Mouse (Mus musculus): Measurements from ENCODE around the gene Fyco1. TPM values are rescaled to one million over a fixed set of nuclear protein-coding genes. Genes with fewer than 3 reads are reported as not detected.

The Fyco1 gene
- 11.6 and 13.0 TPM in 2 replicates for polyA plus RNA-seq (2012; rRNA removed)

GRCm38 (mm10) chr9:123851713-123852448 is at the start of gene Fyco1:
Gene Fyco1, minus strand, starts transcription at chr9:123851899.
- DNase-seq: peak; percentile 91
- H3K4me3 ChIP-seq (ENCODE audit: control insufficient read depth, insufficient read depth, low read length): peak within 1 kb of the TSS; percentile 81
- under 1% methylated on average over 47 of the region's 47 CpGs for WGBS
- no peaks in the 10 kb centered on the region for H3K27me3 ChIP-seq (ENCODE audit: control insufficient read depth, insufficient read depth, low read length)
- TF ChIP-seq POLR2A (IDR thresholded peaks at IDR 0.05; ENCODE audit: control insufficient read depth, extremely low read depth, insufficient read depth, low read length, poor library complexity) (peak; percentile 80), CTCF (IDR thresholded peaks at IDR 0.05; ENCODE audit: borderline replicate concordance, control insufficient read depth, extremely low read depth, insufficient read depth, low read length, poor library complexity) (no peak)
- H3K4me1 ChIP-seq (replicated peaks; ENCODE audit: control insufficient read depth, insufficient read depth, low read length): no peaks in the 10 kb centered on the region
- no peaks in the 10 kb centered on the region for H3K36me3 ChIP-seq (ENCODE audit: control insufficient read depth, insufficient read depth, low read length)
- peak within 1 kb of the TSS; percentile 87 for H3K27ac ChIP-seq (ENCODE audit: control insufficient read depth, insufficient read depth, low read length)

DNA sequence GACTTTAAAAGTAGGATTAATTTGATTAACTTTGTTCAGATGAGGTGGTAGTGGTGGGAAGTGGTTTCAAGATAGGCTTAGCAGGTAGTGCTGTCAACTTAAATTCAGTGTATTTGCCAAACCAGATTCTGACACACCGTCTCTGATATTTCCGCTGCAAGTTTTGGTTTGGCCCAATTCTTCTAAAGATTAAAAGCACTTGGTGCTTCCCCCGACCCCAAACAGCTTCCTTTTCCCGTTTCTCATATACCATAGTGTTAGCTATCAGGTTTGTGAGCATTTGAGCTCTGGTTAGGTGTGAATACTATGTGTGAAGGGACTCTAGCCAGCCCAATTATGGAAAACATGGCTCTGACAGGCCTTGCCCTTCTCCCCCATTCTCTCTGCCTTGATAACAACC is 20.4 kb upstream of the Fyco1 start:
- 4% methylated on average over 4 of the region's 4 CpGs for WGBS
- Histone ChIP-seq H3K27me3 (ENCODE audit: control insufficient read depth, insufficient read depth, low read length) (no peaks in the 10 kb centered on the region), H3K36me3 (ENCODE audit: control insufficient read depth, insufficient read depth, low read length) (no peaks in the 10 kb centered on the region), H3K4me1 (replicated peaks; ENCODE audit: control insufficient read depth, insufficient read depth, low read length) (peaks cover 2% of the 10 kb centered on the region; the same call in 1 of the 2 replicates), H3K27ac (ENCODE audit: control insufficient read depth, insufficient read depth, low read length) (no peak overlapping the region), H3K4me3 (ENCODE audit: control insufficient read depth, insufficient read depth, low read length) (no peak overlapping the region)
- TF ChIP-seq CTCF (IDR thresholded peaks at IDR 0.05; ENCODE audit: borderline replicate concordance, control insufficient read depth, extremely low read depth, insufficient read depth, low read length, poor library complexity) (no peak), POLR2A (IDR thresholded peaks at IDR 0.05; ENCODE audit: control insufficient read depth, extremely low read depth, insufficient read depth, low read length, poor library complexity) (no peak)
- DNase-seq: peak; percentile 53

- peaks cover 2% of the 10 kb centered on the region; the same call in 1 of the 2 replicates for H3K4me1 ChIP-seq (replicated peaks; ENCODE audit: control insufficient read depth, insufficient read depth, low read length)
- no peak overlapping the region for H3K4me3 ChIP-seq (ENCODE audit: control insufficient read depth, insufficient read depth, low read length)
- WGBS: 31% methylated on average over 6 of the region's 6 CpGs
- no peak overlapping the region for H3K27ac ChIP-seq (ENCODE audit: control insufficient read depth, insufficient read depth, low read length)
- no peak for DNase-seq
- TF ChIP-seq CTCF (IDR thresholded peaks at IDR 0.05; ENCODE audit: borderline replicate concordance, control insufficient read depth, extremely low read depth, insufficient read depth, low read length, poor library complexity) (no peak), POLR2A (IDR thresholded peaks at IDR 0.05; ENCODE audit: control insufficient read depth, extremely low read depth, insufficient read depth, low read length, poor library complexity) (no peak)
- H3K27me3 ChIP-seq (ENCODE audit: control insufficient read depth, insufficient read depth, low read length): no peaks in the 10 kb centered on the region
- H3K36me3 ChIP-seq (ENCODE audit: control insufficient read depth, insufficient read depth, low read length): no peaks in the 10 kb centered on the region
Observed at GRCm38 (mm10) chr9:123869167-123869784, 17.6 kb upstream of the Fyco1 start.

GRCm38 (mm10) chr9:123863641-123864040 is 11.9 kb upstream of the Fyco1 start:
- WGBS: 100% methylated on average over 1 of the region's 1 CpGs
- H3K27ac ChIP-seq (ENCODE audit: control insufficient read depth, insufficient read depth, low read length): no peak overlapping the region

GRCm38 (mm10) chr9:123862895-123863616 is 11.4 kb upstream of the Fyco1 start:
- WGBS: 93% methylated on average over 1 of the region's 1 CpGs

More at GRCm38 (mm10) chr9:123863641-123864040, 11.9 kb upstream of the Fyco1 start:
- H3K36me3 ChIP-seq (ENCODE audit: control insufficient read depth, insufficient read depth, low read length): no peaks in the 10 kb centered on the region
- H3K4me1 ChIP-seq (replicated peaks; ENCODE audit: control insufficient read depth, insufficient read depth, low read length): no peaks in the 10 kb centered on the region
- no peak overlapping the region for H3K4me3 ChIP-seq (ENCODE audit: control insufficient read depth, insufficient read depth, low read length)
- no peak for DNase-seq
- TF ChIP-seq CTCF (IDR thresholded peaks at IDR 0.05; ENCODE audit: borderline replicate concordance, control insufficient read depth, extremely low read depth, insufficient read depth, low read length, poor library complexity) (no peak), POLR2A (IDR thresholded peaks at IDR 0.05; ENCODE audit: control insufficient read depth, extremely low read depth, insufficient read depth, low read length, poor library complexity) (no peak)
- no peaks in the 10 kb centered on the region for H3K27me3 ChIP-seq (ENCODE audit: control insufficient read depth, insufficient read depth, low read length)

DNA sequence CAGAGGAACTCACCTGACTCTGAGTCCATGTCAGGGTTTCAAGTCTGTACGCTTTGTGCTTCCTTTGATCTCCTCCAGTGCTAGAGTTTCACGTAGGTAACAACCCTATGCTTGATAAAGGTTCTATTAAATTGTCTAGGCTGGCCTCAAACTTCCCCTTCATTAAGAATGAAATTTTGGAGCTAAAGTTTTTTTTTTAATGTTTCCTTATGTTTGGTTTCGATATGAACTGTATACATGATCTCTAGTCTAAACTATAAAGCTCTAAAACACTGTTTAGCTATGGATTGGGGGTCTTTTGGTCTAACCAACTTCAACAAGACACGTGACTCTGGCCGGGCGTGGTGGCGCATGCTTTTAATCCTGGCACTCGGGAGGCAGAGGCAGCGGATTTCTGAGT is 10.2 kb upstream of the Fyco1 start, which contains the start of gene Xcr1:
TSS of gene Xcr1 (minus strand) at position 101 of the 400 bp plus-strand sequence.
- Histone ChIP-seq H3K36me3 (ENCODE audit: control insufficient read depth, insufficient read depth, low read length) (no peaks in the 10 kb centered on the region), H3K27ac (ENCODE audit: control insufficient read depth, insufficient read depth, low read length) (no peak within 1 kb of the TSS), H3K27me3 (ENCODE audit: control insufficient read depth, insufficient read depth, low read length) (no peaks in the 10 kb centered on the region), H3K4me3 (ENCODE audit: control insufficient read depth, insufficient read depth, low read length) (no peak within 1 kb of the TSS), H3K4me1 (replicated peaks; ENCODE audit: control insufficient read depth, insufficient read depth, low read length) (no peaks in the 10 kb centered on the region)
- WGBS: 94% methylated on average over 9 of the region's 9 CpGs
- no peak for TF ChIP-seq POLR2A (IDR thresholded peaks at IDR 0.05; ENCODE audit: control insufficient read depth, extremely low read depth, insufficient read depth, low read length, poor library complexity)
- DNase-seq: no peak

More at GRCm38 (mm10) chr9:123862895-123863616, 11.4 kb upstream of the Fyco1 start:
- no peak for TF ChIP-seq CTCF (IDR thresholded peaks at IDR 0.05; ENCODE audit: borderline replicate concordance, control insufficient read depth, extremely low read depth, insufficient read depth, low read length, poor library complexity)
- no peak for TF ChIP-seq POLR2A (IDR thresholded peaks at IDR 0.05; ENCODE audit: control insufficient read depth, extremely low read depth, insufficient read depth, low read length, poor library complexity)
- no peak overlapping the region for H3K27ac ChIP-seq (ENCODE audit: control insufficient read depth, insufficient read depth, low read length)
- H3K27me3 ChIP-seq (ENCODE audit: control insufficient read depth, insufficient read depth, low read length): no peaks in the 10 kb centered on the region
- no peaks in the 10 kb centered on the region for H3K36me3 ChIP-seq (ENCODE audit: control insufficient read depth, insufficient read depth, low read length)
- no peak overlapping the region for H3K4me3 ChIP-seq (ENCODE audit: control insufficient read depth, insufficient read depth, low read length)
- H3K4me1 ChIP-seq (replicated peaks; ENCODE audit: control insufficient read depth, insufficient read depth, low read length): no peaks in the 10 kb centered on the region
- DNase-seq: no peak

Data from thymus, adult 2 months (tissue).